Mouse (Mus musculus): Measurements from ENCODE around the gene Rubcn. TPM values are rescaled to one million over a fixed set of nuclear protein-coding genes. Genes with fewer than 3 reads are reported as not detected.
"Not testable (repeated sequence)": the region's sequence is repeated elsewhere in the genome, so short reads cannot be mapped to it uniquely, and the experiment has no call there.

Rubcn gene
- total RNA-seq, 2 experiments from 2014 or later: 31.6 to 32.1 TPM

DNA sequence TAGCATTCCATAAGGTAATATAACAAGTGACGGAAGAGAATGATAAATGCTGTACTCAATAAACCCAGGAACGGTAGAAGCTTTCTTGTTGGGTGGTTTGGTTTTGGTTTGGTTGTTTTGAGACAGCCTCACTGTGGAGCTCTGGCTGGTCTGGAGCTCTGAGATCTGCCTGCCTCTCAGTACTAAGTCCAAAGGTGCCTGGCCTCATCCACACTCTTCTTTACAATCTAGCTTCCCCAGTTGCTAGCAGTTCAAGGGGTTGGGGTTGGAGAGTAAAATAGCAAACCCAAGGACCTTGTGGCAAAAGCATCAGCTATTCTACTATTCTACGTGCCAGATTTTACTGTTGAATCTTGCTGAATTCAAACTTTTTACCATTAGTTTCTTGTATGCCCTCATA is 1.7 kb downstream of the Rubcn start:
- intact Hi-C loops (cut with DNase I): loop anchor here (5.0 kb wide), 1 partner anchor 64 kb away; the partner anchor contains the start of gene Smbd1
- DNase-seq: no peak

DNA sequence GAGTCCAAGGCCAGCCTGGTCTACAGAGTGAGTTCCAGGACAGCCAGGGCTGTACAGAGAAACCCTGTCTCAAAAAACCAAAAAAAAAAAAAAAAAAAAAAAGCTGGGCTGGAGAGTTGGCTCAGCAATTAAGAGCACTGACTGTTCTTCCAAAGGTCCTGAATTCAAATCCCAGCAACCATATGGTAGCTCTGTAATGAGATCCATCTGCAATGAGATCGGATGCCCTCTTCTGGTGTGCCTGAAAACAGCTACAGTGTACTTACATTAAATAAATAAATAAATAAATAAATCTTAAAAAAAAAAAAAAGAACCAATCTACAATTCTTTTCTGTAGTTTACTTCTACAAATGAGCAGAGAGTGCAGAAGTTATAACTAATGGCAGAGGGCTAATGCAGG is 2.3 kb downstream of the Rubcn start:
- intact Hi-C loops (cut with DNase I): loop anchor here (5.0 kb wide), 1 partner anchor 63 kb away; the partner anchor contains the start of gene Smbd1
- not testable (repeated sequence) for DNase-seq

- intact Hi-C loops (cut with DNase I): no loop called here
These were observed 4.2 kb downstream of the Rubcn start for GRCm38 (mm10) chr16:32873366-32873765.

GRCm38 (mm10) chr16:32870231-32870630 is 7.3 kb downstream of the Rubcn start:
- DNase-seq: no peak
- intact Hi-C loops (cut with DNase I): no loop called here

More at GRCm38 (mm10) chr16:32873366-32873765, 4.2 kb downstream of the Rubcn start:
- no peak for DNase-seq

DNA sequence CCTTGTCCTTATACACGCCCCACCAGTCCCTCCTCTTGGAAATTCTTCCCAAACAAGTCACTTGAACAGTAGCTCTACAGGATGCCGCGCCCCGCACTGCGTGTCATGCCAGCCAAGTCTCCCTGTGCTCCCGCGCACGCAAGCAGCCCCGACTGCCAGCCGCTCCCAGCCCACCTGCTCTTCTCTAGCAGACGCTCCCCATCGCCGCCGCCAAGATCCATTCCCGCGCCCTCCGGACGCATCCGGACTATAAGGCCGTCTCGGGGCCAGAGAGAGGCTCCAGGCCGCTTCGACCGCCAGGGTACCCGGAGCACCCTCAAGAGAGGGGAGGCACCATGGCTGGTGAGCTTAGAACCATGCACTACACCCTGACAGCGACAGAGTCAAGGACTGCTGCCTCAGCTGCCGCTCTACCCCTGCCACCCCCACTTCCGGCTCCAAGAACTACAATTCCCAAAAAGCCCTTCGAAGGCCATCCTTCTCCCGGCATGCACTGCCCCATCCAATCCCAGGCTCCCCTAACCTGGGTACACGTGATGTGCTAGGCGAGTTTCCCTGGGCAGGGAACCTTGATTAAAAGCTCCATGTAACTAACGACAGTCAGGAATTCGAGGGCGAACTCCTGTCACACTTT is 9.5 kb downstream of the Rubcn start:
- intact Hi-C loops (cut with DNase I): no loop called here

GRCm38 (mm10) chr16:32866713-32867112 is 10.9 kb downstream of the Rubcn start:
- DNase-seq: no peak
- intact Hi-C loops (cut with DNase I): no loop called here

More for the DNA sequence above, 9.5 kb downstream of the Rubcn start:
- DNase-seq: peak; percentile 85 to 91

- no peak for DNase-seq
- intact Hi-C loops (cut with DNase I): no loop called here
These were observed 12.2 kb downstream of the Rubcn start for GRCm38 (mm10) chr16:32865401-32865800.

- intact Hi-C loops (cut with DNase I): no loop called here
- no peak for DNase-seq
These were observed 15.7 kb downstream of the Rubcn start for GRCm38 (mm10) chr16:32861813-32862385.

DNA sequence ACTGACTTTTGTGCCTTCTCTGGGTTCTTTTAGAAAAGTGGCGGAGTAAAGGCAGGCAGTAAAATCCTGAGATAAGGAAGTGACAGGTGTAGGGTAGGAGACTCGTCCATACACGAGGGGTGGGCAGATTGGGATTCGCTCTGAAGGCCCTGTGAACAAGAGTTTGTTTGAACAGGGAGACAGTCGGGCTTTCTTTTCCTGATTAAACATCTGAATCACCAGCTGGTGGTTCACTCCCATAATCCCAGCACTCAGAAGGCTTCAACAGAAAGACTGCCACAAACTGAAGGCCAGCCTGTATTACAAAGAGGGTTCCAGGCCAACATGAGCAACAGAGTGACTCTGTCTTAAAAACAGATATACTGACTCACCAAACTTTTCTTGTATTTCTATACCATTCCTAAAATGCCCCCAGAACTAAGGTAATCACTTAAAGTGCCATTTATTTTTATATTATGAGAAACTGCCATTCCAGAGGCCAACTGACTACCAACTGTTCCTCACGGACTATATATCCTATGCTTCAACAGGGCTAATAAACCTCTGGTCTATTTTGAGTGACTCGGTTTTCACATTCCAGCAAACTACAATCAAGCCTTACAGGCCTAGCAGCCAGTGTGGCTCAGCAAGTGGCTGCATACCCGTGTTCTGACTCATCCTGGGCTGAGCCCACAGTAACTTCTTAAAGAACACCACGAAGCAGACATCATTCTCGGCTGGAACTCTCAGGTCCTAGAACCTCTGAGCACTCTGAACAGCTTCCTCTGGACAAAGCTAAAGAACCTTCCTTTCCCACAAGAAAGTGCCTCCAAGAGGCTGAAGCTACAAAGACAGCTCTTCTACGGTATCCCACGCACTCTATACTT is 18.6 kb downstream of the Rubcn start:
- peak; percentile 40 to 55 for DNase-seq
- intact Hi-C loops (cut with DNase I): no loop called here

DNA sequence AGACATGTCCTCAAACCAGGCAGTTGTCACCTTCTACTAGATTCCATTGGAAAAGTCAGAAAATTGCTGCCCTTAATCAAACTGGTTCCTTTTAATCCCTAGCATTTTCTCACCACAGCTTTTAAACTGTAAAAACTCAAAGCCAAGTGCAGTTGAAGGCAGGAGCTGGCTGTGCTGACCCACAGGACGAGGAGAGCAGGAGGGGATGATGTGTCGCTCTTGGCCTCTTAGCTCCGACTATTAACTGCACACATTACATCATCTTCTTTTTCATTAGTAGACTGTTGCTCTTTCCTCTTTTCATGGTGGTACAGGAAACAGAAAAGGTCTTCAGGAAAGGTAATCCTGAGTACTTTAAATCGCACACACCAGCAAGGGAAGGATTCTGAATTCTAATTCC is 19.2 kb downstream of the Rubcn start:
- no peak for DNase-seq
- intact Hi-C loops (cut with DNase I): no loop called here

DNA sequence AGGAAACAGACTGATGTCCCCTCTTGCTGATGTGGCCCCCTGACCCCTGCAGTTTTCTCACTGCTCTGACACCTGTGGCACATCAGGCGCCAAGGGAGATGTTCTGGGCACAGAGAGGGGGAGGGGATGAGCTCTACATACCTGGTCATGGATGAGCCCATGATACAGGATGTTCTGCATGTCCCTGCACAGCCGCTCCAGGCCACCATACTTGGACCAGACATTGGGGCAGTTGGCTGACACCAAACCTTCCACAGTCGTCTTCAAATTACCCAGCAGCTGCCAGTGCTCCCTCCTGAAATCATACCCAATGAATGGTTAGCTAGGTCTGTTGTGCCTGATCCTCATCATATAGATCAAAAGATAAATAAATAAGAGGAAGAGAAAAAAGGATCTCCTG is 20.8 kb downstream of the Rubcn start:
- DNase-seq: no peak
- intact Hi-C loops (cut with DNase I): no loop called here

- intact Hi-C loops (cut with DNase I): loop anchor here (2.0 kb wide), 1 partner anchor 25 kb away; no protein-coding TSS in a partner anchor
- DNase-seq: peak; percentile 21 to 22
These were observed 23.5 kb downstream of the Rubcn start for GRCm38 (mm10) chr16:32854050-32854571.

GRCm38 (mm10) chr16:32853492-32854049 is 24.0 kb downstream of the Rubcn start:
- DNase-seq: peak; percentile 15 to 39
- intact Hi-C loops (cut with DNase I): loop anchor here (2.0 kb wide), 1 partner anchor 25 kb away; no protein-coding TSS in a partner anchor

- intact Hi-C loops (cut with DNase I): no loop called here
- no peak for DNase-seq
These were observed 28.3 kb downstream of the Rubcn start for GRCm38 (mm10) chr16:32849042-32849830.

DNA sequence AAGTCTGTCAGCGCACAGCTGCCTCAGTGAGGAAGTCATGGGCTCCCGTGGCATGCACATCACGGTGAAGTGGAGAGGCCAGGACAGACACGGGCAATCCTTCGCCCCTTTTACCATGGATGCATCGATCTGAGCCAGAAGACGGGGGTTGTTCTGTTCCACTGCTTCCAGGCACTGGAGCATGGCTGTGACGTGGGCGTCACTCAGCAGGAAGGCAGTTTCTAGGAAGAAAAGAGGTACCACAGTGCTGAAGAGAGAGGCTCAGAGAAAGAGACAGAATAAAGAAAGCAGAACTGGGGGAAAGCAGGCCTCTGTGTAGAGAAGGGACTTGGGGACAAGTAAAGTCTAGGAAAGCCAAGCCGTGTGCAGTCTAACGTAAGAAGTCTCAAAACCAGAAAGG is 30.5 kb downstream of the Rubcn start:
- no peak for DNase-seq
- intact Hi-C loops (cut with DNase I): no loop called here

GRCm38 (mm10) chr16:32831501-32831900 is 46.1 kb downstream of the Rubcn start:
- DNase-seq: no peak
- intact Hi-C loops (cut with DNase I): no loop called here

DNA sequence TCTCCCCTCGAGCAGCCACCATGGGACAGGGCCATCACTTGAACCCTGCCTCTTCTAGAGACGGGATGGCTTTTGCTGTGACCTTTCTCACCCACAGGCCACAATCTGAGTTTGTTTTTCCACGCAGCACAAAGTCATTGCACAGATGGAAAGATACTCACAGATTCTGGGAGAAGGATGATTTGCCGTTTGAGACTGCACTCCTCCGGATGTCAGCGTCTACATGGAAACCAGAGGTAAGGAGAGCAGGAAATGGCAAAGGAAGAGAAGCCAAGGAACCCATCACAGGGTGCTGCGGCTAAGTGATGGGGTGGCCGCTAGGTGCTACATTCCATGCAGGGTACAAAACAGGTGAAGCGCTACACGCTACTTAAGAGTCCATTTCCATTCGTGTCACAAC is 48.5 kb downstream of the Rubcn start:
- DNase-seq: no peak
- intact Hi-C loops (cut with DNase I): no loop called here

DNA sequence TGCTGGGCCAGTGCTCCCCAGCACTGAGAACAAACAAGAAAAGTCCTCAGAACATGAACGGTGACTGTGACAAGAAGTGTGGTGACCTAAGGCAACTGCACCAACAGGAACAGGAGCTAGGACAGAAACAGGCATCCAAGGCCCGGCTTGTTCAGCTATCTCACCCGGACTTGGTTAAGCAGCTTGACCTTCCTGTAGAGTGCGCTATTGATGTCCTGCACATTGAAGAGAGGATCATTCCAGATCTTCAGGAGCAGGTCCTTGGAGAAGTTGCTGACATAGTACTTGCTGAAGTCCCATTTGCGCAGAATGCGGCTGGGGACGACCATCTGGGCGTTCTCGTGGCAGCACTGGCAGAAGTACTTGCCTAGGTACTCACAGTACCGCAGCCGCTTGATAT is 51.0 kb downstream of the Rubcn start:
- DNase-seq: peak in 1 of 2 experiments; percentile 14
- intact Hi-C loops (cut with DNase I): no loop called here

GRCm38 (mm10) chr16:32825380-32825779 is 52.2 kb downstream of the Rubcn start:
- intact Hi-C loops (cut with DNase I): no loop called here
- DNase-seq: no peak

DNA sequence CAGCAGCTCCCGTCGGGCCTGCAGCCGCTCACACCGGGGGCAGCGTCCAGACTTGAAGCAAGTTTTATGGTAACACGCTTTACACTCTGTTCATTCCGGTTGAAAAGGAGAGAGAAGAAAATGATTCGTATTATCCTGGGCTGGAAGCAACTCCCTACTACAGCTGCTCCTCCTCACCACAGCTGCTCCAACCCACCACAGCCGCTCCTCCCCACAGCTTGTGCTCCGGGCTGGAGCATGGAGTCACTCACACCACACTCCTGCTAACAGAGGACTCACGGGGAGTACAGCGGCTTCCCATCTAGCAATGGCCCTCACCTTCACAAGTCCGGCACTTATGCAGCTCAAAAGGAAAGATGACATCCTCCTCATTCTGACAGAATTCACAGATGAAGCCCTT is 53.5 kb downstream of the Rubcn start:
- intact Hi-C loops (cut with DNase I): no loop called here
- no peak for DNase-seq

Data from heart, postnatal 14 days (tissue).